Mouse (Mus musculus) myocyte (in vitro differentiated cells): ENCODE measurements at regions not wholly inside any gene's neighbourhood (a gene's known extent, or its start where the extent isn't known, plus 50 kb on each side); places are given as distances from the start of the nearest gene placed in this dataset.

Source experiments
- MAX ChIP-seq: IDR thresholded peaks from one replicate; pipeline ENCODE4 v1.6.1; 2011; ENCODE audit warnings: low read depth, mild to moderate bottlenecking, control low read depth
- MYOD1 ChIP-seq, 3 experiments: IDR thresholded peaks; one replicate each; pipeline ENCODE4 v1.6.1; 2011; ENCODE audit warnings: control low read depth in 2 of 3, low read depth in 2 of 3, mild to moderate bottlenecking in 2 of 3, moderate library complexity in 1 of 3; ENCODE audit not compliant: insufficient read length in 2 of 3, control insufficient read depth in 1 of 3
- REST ChIP-seq: IDR thresholded peaks from one replicate; pipeline ENCODE4 v1.6.1; 2011; ENCODE audit warnings: mild to moderate bottlenecking, control low read depth, moderate library complexity; ENCODE audit not compliant: insufficient read depth, insufficient read length

GRCm38 (mm10) chr3:149404691-149405090 is 414.3 kb upstream of the Adgrl2 start:
- TF ChIP-seq MYOD1 (IDR thresholded peaks at IDR 0.05; ENCODE audit: control insufficient read depth in 1 of 3, insufficient read length in 2 of 3, low read depth in 2 of 3) (no peak), MAX (no peak), REST (no peak)
